Mouse (Mus musculus) ovary, postnatal 36 days (tissue): Measurements from ENCODE around the gene Kank1.

Experiments used
- DNase-seq: peaks from one replicate; pipeline ENCODE4 v3.0.0; 2022; ENCODE audit warnings: low spot score, mixed read lengths

Gene Kank1

DNA sequence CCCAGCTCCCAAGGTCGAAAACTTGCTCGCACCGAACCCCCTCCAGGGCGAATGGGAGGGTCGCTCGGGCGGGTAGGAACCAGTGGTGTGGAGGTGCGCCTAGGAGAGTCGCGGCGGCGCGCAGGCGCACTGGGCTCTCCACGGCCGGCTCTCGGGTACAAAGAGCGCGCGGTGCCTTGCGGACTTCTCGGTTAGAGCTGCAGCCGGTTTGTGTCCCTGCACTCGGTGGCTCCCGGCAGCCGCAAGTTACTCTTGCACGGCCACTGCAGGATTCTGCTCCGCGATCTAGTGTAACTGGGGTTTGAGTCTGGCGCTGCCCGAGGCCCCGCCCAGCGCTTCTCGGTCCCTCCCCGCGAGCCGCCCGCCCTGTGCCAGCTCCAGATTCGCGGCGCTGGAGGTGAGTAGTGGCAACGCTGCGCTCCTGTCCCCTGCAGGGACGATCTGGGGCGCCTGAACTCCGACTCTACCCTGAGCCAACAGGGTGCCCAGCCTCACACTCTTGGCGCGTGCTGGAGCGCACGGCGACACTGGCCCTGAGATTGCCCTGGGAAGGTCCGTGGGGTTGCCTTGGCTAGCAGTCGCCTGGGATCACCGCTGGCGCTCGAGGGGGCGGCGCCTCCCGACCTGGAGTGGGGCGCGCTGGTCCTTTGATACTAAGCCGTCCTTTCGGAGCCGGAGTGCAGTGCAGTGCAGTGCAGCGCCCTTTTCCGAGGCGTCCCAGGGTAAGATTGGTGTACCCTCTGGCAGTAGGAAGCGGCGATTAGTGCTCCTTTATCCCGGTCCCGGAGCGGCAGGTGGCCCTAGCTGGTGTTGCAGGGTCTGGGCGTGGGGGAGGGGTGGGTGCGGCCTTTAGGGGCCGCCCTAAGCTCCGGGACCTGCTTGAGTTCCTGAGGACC lies at the start of gene Kank1:
Gene Kank1, plus strand, starts transcription at position 380 of the 896 bp plus-strand sequence.
- DNase-seq, result peak; percentile 82

DNA sequence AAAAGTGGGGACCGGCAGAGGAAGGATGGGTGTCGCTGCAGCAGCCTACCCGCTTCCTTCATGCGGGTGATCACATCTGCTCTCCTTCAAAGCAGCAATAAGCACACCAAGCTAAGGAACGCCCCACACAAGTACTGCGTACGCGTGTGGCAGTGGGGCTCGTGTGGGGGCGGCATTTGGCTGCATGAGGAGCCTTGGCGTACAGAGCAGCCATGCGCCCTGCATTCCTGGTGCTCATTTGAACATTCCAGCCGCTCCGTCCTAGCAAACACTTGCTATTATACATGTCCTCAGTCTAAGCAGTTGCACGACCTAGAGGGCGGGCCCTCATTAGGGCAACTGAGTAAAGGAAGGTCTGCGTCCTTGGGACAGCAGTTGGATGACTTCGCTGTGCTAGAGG lies 49.1 kb upstream of the Kank1 start:
- no peak for DNase-seq

DNA sequence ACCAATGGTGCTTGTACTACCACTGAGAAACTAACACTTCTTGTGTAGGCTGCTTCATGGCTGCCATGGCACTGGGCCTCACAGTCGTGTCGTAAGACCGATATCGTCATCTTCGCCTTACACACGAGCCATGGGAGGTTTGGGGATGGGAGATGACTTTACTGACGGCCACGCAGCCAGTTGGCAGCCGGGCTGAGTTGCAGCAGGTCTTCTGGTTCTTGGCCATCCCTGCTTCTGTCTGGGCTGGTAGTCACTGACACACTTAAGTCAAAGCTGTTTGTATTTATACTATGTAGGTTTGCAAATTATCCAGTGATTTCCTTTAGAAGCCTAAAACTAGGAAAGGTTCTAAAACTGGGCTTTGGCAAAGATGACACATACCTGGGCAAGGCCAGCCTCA lies 43.0 kb upstream of the Kank1 start:
- no peak for DNase-seq

DNA sequence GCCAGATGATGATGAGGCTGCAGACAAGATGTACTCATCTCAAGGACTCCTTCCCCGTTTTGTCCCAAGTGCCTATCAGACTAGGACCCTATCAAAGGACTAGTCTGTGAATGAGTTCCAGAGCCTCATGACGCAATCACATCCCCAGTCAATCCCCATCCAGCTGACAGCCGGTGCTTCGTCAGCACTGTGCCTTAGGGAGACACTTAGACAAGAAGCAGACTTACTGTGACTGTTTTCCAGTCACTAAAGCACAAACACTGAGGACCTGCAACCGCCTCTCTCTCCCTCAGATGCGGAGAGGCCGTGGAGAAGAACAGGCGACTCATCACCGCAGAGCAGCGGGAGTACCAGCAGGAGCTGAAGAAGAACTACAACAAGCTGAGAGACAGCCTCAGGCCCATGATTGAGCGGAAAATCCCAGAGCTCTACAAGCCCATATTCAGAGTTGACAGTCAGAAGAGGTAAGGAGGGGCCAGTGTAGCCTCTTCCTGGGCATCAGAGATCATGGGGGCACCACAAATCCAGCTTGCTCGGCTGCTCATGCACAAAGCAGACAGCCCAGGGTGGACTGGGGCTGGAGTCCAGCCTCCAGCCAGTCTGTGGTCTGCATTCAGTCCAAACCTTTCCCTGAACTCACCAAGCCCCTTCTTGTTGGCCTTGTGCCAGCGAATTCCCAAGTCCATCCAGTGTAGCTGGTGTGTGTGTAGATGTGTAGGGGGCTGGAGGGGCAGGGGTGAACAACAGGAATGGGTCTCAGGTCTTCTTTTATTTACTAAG lies 36.5 kb upstream of the Kank1 start:
- DNase-seq, result no peak

DNA sequence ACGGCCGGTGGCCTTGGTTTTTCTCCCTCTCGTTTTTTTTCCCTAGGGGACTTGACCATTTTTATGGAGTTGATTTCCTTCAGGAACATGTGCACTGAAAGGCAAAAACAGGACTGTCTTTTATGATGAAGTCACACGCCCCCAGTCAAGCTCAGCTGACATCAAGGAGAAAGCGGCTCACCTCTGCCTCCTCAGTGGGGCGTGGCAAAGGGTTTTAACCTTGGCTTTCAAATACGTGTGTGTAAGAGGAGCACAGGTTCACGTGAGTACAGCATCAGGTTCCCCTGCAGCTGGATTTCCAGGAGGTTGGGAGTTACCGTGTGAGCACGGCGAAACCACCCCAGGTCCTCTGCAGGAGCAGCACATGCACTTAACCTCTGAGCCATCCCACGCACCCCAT lies 33.7 kb upstream of the Kank1 start:
- DNase-seq, result no peak

DNA sequence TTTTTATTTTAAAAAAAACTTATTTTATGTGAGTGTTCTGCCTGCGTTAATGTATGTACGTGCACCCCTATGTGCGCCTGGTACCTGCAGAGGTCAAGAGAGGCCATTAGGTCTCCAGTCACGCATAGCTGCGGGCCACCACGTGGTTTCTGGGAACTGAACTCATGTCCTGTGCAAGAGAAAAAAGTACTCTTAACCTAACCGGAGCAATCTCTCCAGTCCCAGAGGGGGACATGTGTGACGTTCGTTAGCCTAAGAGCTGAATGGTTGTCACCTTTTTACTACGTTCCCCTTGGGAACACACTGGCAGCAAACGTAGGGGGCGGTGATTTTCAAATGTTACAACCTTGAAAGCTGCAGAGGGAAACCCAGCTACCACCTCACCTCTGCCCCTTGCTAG lies 29.8 kb upstream of the Kank1 start:
- no peak for DNase-seq

DNA sequence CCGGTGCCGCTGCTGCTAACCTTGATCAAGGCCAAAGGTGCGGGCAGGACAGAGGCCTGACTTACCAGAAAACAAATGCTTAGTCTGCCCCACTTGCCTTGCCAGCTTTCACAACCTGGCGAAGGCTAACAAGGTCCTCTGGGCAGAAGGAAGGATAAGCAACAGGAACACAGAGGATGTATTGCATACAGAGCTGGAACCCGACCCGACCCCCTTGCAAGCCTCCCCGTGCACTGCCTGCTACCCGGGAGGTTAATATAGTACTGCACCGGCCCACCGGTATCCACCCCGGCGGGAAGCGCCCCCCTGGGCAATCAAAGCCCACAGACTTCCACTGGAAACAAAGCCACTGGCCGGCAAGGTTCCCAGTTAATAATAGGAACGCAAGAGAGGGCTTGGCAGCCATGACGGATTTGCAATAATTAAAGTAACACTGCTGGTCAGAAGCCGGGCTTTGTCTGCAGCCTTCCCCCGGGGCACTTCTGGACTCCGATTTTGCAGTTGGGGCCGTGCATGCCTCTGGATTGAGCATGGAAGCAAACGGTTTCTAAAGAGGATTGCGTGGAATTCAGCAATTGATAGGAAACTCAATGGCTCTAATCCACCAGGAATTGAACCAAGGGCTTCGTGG lies 28.9 kb upstream of the Kank1 start:
- DNase-seq, result no peak

DNA sequence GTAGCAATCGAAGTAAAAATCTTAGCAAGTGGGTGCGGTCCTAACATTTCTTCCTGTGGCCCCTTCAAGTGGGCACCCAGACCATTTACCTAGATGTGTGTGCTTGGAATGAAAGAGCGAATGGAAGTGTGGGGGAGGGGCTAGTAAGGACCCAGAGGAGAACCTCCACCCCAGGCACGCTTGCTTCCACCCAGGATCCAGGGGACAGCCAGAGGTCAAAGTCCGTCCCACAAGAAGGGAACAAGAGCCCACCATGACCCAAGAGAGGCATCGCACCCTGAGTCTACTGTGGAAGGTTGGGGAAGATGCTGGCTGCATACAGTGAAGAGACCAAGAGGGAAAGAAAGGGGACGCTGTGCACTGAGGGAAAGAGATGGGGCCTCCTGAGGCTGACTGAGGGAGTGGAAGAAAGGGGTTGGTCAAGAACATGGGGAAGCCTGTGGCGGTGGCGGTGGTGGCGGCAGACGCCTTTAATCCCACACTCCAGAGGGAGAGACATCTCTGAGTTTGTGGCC lies 28.1 kb upstream of the Kank1 start:
- no peak for DNase-seq

DNA sequence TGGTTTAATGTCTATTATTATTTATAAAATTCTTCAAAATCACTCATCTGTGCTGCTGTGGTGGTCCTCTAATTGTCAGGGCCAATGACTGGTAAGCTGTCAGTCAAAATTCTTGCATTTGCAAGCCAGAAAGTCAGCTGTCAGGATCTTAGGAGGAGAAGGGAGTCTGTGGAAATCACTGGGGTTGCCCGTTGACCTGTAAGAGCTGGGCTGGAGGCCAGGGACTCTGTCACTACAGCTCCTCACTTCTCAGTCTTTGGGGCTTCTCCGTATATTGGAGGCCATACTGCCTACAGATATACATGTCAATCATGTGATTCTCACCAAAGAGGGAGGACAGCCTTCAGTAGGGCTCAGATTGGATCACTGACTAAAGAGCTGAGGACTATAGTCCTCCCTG lies 16.2 kb upstream of the Kank1 start:
- no peak for DNase-seq

DNA sequence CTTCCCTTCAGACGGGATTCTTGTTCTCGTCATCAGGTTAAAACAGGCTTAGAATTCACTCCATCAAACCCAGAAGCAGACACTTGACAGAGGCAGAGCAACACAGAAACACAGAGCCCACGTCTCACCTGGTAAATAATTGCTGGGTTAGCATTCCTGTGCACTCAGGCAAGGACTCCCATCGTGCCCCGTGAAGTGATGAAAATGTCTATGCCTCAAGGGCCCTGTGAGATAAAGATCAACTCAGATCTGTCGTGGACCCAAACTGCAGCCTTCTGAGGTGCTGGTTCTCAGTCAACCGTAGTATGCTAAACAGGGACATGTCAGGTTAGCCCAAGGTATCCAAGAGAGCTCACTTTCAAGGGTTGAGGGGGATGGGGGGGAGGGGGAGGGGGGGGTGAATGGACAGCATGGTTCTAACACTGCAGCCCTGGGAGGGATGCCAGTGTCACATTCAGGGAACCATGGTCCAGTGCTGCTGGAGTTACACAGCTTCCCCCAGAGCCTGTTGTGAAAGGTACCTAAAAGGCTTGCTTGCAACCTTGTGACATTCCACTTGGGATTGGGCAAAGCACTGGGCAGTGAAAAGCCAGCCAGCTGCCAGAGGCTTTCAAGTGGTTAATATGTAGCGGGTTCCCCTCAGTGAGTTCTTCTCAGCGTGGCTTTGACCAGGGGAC lies 14.7 kb upstream of the Kank1 start:
- DNase-seq, result no peak

DNA sequence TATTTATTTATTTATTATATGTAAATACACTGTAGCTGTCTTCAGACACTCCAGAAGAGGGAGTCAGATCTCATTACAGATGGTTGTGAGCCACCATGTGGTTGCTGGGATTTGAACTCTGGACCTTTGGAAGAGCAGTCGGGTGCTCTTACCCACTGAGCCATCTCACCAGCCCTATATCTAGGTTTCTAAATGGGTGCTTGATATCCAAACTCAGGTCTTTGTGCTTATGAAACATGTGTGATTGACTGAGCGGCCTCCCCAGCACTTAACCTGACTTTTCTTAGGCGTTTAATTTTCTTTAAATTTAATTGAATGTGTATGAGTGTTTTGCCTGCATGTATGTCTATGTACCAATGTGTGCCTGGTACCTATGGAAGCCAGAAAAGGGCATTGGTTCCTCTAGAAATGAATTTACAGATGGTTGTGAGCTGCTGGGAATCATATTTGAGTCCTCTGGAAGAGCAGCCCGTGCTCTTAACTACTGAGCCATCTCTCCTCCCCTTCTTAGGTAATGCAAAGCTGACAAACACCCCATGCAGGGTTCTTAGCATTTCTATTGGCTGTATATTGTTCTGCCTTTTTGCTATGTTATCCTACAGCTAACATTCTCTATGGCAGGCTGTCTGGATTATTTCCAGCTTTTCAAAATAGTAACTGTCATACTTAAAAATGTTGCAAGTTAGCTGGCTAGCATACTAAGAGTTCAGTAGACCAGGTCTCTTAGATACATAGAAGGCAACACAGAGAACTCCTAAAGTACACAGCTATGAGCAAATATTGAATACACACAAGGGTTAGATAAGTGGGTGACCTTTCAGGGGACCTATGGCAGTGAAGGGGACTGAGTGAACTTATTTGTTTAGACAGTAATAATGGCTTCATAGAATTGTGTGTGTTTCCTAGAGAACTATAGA lies 6.5 kb upstream of the Kank1 start:
- DNase-seq, result no peak

DNA sequence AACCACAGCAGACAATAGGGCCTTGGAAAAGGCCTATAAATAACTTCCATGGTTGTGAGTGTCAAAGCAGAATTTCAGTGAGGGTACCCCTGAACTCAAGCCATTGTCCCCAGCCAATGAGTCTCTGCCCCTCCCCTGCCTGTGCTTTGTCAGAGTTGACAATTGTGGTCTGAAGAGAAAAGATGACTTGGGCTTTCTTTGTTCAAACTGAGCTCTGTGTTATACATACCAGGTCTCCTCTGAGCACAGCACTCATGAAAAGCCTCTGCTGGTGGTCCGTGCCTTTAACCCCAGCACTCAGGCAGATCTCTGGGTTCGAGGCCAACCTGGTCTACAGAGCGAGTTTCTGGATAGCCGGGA lies 5.8 kb upstream of the Kank1 start:
- DNase-seq, result no peak

DNA sequence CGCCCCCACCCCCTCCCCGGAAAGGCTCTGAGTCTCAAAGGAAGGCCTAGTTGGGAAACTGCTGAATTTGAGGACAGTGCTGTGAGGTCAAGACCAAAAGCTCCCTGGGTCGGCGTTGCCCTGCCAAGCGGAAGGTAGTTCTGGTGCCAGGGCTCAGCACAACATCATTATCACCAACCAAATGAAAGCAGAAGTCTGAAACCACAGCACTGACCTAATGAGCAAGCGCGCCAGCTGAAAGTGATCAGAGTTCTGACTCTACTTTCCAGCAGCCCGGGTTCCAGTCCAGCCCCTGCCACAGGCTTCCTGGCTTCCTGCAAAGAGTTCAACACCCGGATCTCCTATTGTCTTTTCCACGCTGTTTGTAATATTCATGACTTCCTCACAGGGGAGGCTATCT lies 4.7 kb upstream of the Kank1 start:
- no peak for DNase-seq

DNA sequence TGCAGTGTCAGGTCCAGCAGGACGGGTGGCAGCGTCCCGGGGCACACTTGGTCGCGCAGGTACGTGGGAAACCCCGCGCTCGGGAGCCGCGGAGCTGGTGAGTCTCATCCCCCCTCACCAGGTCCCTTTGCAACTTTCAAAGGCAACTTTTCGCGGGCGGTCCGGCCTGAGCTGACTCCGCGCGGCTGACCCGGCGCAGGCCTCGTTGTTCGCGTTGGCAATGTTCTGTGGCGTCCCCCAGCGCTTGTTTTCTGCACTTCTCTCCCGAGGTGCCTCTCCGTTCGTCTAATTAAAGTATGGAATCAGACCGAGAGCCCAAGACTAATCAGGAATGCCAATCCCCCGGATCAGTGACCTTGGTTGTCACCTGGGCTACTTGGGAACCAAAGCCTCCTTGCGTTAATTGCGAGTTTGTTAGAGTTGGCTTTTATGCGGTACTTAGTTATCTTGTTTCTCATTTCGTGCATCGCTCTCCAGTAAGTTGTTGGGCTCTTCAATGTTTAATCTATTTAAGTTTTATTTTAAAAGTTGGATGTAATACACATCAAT lies 791 bp downstream of the Kank1 start:
- DNase-seq, result peak; percentile 73

DNA sequence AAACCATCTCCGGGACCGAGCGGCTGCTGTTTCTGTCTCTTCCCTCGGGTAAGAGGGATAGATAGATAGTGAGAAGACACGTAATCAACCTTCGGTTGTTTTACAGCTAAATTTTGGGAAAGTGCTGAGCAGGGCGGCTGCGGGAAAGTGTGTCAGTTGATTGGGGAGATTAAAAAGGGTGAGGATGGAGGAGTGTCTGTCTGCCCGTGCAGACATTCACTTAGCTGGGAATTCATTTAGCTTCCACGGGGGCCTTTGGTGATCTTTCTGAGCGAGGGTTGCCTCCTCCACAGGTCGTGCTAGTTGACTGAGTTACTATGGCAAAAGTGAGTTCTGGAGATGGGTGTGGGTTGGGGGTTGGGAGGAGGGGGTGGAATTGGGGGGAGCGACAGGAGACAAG lies 1.3 kb downstream of the Kank1 start:
- DNase-seq, result no peak

DNA sequence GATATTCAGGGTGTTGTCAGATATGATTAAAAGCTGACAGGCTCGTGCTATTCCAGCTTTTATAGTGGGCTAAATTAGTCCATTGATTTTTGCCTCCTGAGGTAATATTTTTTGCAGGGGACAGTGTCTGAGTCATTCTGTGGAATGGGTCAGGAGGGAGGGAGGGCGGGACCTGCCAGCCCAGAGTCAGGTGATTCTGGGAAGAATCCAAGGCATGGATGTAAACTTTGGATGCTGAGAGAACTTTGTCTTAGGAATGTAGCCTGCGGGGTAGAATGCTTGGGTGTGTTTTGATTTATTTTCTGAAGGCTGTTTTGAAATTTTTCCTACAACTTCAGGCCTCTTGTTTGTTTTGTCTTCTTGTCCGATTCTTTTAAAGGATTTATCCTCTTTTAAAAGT lies 6.8 kb downstream of the Kank1 start:
- DNase-seq, result no peak

DNA sequence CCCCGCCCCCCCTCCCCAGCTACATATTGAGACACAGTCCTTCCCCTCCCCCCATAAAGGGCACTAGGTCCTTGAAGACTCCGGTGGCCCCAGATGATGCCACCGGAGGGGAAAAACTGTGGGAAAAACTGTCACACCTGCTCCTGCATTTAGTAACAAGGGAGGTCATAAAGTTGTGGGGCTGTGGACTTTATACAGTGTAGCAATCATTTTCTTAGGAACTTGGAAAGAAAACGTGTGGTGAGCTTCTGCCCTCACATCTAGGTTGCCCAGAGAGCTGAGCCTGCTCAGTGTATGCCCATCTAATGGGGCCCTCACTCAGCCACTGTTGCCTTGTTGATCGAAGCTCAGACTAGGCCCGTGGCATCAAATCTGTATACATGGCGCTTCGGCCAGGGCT lies 9.3 kb downstream of the Kank1 start:
- DNase-seq, result no peak

DNA sequence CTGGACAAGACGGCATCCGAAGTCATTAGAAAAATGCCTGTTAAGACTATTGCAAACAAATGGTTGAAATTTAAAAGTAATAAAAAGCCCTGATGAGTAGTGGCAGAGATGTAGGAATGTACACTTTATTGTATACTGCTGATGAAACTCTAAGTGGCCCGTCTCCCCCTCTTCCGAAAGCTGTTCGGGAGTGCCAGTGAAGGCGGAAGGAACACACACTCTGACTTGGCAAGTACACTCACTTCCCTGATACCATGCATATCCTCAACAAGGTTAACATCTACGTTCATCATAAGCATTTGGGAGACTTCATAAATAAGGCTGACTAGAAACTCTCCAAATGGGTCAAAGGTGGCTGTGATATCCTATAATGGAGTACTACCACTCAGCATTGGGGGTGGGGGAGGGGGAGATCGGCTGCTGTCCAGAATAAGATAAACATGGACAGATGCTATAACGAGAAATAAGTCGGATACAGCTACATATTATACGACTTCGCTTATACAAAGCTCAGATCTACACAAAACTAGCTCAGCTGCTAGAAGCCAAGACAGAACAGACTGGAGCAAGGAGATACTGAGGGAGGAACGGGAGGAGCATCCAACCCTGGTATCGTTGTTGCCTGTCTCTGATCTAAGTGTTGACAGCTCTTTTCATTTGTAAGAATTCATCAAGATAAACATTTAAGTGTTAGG lies 11.2 kb downstream of the Kank1 start:
- DNase-seq, result no peak

DNA sequence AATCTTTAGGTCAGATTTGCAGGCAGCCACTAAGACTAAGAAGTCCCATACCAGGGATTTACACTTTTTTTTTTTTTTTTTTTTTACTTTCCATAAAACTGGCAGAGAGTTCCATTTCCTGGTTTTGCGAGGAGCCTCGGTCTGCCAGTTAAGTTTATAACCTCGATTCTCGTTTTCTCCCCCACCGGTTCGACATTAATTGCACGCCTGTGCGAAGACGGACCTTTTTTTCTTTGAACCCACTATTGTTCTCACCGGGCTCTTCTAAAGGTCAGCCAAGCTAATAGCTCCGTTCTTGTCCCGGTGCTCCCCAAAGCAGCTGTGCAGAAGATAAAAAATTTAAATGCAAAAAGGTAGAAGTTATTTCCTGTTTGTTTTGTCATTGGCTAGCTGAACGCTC lies 12.5 kb downstream of the Kank1 start:
- no peak for DNase-seq

DNA sequence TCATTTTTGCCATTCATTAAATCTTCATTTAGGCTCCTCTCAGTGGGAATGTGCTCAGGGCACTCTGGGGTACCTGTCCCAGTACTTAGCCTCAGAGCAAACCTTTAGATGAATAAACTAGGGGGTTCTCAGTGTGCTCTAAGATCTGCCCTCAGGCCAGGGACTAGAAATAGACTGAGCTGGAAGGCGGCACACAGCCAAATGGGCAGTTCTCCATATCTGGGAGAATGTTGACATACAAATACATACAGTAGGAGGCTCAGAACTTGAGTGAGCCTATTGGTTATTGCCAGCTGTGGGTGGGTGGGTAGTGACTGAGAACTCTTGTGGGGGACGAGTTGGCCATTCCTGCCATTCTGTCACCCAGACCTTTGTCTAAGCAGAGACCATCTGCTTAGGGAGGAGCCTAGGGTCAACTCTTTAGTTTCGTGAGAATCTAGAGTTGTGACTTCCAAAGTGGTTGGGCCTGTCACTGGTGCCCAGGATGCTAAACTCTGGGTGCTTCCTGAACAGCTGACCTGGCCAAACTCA lies 14.9 kb downstream of the Kank1 start:
- no peak for DNase-seq
